Mouse (Mus musculus) layer of hippocampus, adult 8-10 months (tissue): ENCODE results near the gene Gm3752. TPM values are rescaled to one million over a fixed set of nuclear protein-coding genes. Genes with fewer than 3 reads are reported as not detected.
"Not testable (repeated sequence)": the region's sequence is repeated elsewhere in the genome, so short reads cannot be mapped to it uniquely, and the experiment has no call there.

Experiments used
- DNase-seq, 2 experiments: peaks; one replicate each; pipeline ENCODE4 v3.0.0; 2022; ENCODE audit warnings: low spot score in 2 of 2
- total RNA-seq, 4 experiments: library from RNA; stranded (reverse); gene quantifications; 2 replicates each; pipeline ENCODE4 v1.2.4; 2022

The Gm3752 gene
- not detected for total RNA-seq

- DNase-seq, result not testable (repeated sequence)
Observed at GRCm38 (mm10) chr14:7483662-7484061, at the start of gene Gm3752. Gene Gm3752 (minus strand): TSS chr14:7483762.

GRCm38 (mm10) chr14:7488731-7489130 lies 5.2 kb upstream of the Gm3752 start:
- not testable (repeated sequence) for DNase-seq

DNA sequence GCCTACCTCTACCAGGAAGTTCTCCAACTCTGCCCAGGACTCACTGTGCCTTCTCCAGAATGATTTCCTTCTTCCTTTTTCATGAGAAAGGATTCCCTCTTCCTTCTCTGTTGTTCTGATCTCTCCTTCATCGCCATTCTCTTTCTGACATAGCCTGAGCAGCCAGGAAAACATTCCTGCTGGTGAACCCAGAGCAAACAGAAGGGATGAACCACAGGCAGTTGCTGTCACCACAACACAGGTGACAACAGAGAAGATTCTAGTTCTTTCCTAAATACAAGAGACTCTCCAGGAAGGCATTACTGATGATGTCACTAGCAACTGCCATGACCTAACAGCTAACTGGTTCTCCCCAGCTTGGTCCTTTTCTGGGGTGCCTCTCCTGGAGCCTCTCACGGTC lies 32.7 kb downstream of the Gm3752 start, which contains the start of gene Gm3755:
TSS of gene Gm3755 (minus strand) at position 101 of the 400 bp plus-strand sequence.
- not testable (repeated sequence) for DNase-seq

DNA sequence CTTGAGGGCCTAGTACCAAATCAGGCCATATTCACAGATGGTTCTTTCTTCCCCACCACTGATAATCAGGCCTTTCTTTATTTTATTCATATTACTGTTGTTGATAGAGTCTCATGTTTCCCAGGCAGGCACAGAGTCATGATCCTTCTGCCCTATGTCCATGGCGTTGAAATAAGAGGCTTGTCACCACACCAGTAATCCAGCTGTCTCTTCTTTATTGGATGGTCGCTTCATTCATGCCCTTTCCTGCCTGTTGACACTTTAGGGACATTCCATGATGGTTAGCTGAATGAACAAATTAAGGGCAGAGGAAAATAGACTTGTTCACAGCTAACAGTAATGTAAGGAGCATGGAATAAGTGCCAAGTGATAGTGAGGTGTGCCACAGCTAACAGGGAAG lies 61.1 kb downstream of the Gm3752 start:
- not testable (repeated sequence) for DNase-seq

Other genes with a start within 250 kb of the Gm3752 start
- not detected for gene Gm3727, start 219.0 kb downstream of the Gm3752 start, total RNA-seq
- gene Gm3739, start 168.7 kb downstream of the Gm3752 start, total RNA-seq, result under 1 TPM; 0.47 to 0.91 (median 0.82) TPM
- not detected for gene Gm5797, start 151.4 kb downstream of the Gm3752 start, total RNA-seq
- not detected for gene Gm8374, start 118.6 kb downstream of the Gm3752 start, total RNA-seq
- not detected for gene Gm3755, start 32.8 kb downstream of the Gm3752 start, total RNA-seq
- gene Gm3558, start 84.8 kb upstream of the Gm3752 start, total RNA-seq, result 10 to 100 TPM; 10.0 to 13.2 (median 10.2) TPM
- not detected for gene Gm10338, start 111.8 kb upstream of the Gm3752 start, total RNA-seq
- not detected for gene Gm10128, start 160.2 kb upstream of the Gm3752 start, total RNA-seq